Mouse (Mus musculus) olfactory bulb, adult 2 months (tissue): ENCODE results near the gene Mxra7.

Experiments used
- CTCF ChIP-seq: fragments of 200-500 bp; IDR thresholded peaks from 2 replicates; pipeline ENCODE4 v1.5.1; 2012; ENCODE audit warnings: low read depth, mild to moderate bottlenecking, low read length, moderate library complexity; ENCODE audit not compliant: insufficient read depth
- POLR2A ChIP-seq: fragments of 200-500 bp; IDR thresholded peaks from 2 replicates; pipeline ENCODE4 v1.6.1; 2012; ENCODE audit warnings: mild to moderate bottlenecking, low read depth, low read length, moderate library complexity; ENCODE audit not compliant: insufficient read depth

GRCm38 (mm10) chr11:116868129-116868528, 40.3 kb upstream of the Mxra7 start:
- TF ChIP-seq POLR2A (no peak), CTCF (no peak)
